Mouse (Mus musculus): ENCODE results near the gene Srarp. TPM values are rescaled to one million over a fixed set of nuclear protein-coding genes. Genes with fewer than 3 reads are reported as not detected.

Srarp gene
- polyA plus RNA-seq, 1 experiment from 2014 or later = not detected

DNA sequence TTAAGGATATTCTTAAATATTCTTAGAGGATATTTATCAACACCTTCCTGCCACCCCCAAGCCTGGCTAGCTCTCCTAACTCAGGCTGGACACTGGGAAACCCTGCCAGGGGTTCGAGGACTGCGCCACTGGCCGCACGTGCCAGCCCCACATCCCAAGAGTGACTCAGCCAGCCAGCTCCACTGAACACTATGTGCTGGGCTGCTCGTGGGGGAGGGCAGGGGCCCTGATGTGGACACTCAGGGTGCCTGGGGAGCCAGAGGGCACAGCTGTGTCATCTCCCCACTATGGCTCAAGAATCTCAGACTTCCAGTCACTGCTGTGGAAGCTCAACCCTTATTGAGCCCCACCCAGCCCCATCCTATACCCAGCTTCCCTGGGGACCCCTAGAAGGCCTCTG, 12.6 kb downstream of the Srarp start:
- H3K4me2 ChIP-seq = no peak overlapping the region
- ATAC-seq (ENCODE audit: borderline replicate concordance, extremely low read depth, low FRiP score, low TSS enrichment) = no peak
- H3K9ac ChIP-seq = no peak overlapping the region
- H3K4me3 ChIP-seq = no peak overlapping the region
- H3K36me3 ChIP-seq = no peaks in the 10 kb centered on the region
- WGBS = 79% methylated on average over 5 of the region's 5 CpGs
- peaks cover 42% of the 10 kb centered on the region for H3K4me1 ChIP-seq
- peaks cover 6% of the 10 kb centered on the region; the same call in 1 of the 2 replicates for H3K27me3 ChIP-seq
- no peak overlapping the region for H3K27ac ChIP-seq
- no peaks in the 10 kb centered on the region for H3K9me3 ChIP-seq

DNA sequence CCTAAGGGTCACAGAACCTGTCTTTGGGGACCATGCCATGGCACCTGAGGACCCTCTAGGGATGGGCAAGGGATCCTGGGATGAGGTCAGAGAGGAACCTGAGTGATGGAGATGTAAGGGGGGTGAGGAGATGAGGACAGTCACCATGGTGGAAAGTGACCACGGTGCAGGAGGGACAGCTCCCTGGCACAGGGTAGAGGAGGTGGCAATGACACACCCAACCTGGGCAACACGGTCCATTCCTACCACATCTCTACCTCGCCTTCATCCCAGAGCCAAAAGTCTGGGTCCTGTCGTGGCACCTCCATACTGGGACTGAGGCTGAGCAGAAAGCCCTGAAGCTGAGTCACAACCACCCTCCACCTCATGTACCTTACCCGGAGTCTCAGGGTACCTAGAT, 13.1 kb downstream of the Srarp start:
- Histone ChIP-seq H3K4me2 (no peak overlapping the region), H3K4me3 (no peak overlapping the region), H3K36me3 (no peaks in the 10 kb centered on the region), H3K4me1 (peaks cover 42% of the 10 kb centered on the region), H3K27ac (no peak overlapping the region), H3K9ac (no peak overlapping the region), H3K27me3 (peaks cover 6% of the 10 kb centered on the region; the same call in 1 of the 2 replicates), H3K9me3 (no peaks in the 10 kb centered on the region)
- 79% methylated on average over 5 of the region's 5 CpGs for WGBS
- no peak for ATAC-seq (ENCODE audit: borderline replicate concordance, extremely low read depth, low FRiP score, low TSS enrichment)

DNA sequence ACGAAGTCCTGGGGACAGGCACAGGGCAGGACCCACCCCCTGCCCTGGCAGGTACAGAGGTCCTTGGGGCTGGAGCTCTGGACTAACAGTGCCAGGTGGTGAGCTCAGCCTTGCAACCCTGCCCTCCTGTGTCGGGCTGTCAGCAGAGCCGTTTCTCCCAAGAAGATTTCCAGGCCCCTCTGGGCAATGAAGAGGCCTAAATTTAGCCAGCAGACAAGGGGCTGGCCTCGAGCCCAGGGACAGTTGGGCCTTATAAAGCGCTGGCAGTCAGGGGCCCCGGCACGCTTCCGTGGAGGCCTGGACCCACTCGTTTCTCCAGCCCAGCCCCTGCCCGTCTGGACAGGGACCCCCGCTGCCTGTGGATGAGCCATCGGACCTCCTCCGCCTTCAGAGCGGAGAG, 14.5 kb downstream of the Srarp start:
- H3K4me1 ChIP-seq = peaks cover 33% of the 10 kb centered on the region
- H3K9me3 ChIP-seq = no peaks in the 10 kb centered on the region
- H3K27me3 ChIP-seq = peaks cover 6% of the 10 kb centered on the region; the same call in 1 of the 2 replicates
- H3K36me3 ChIP-seq = no peaks in the 10 kb centered on the region
- 0 out of 2 replicates have a peak overlapping the region, but pooled peaks have one; percentile 10 for H3K4me3 ChIP-seq
- H3K4me2 ChIP-seq = 0 out of 2 replicates have a peak overlapping the region, but pooled peaks have one; percentile 8
- 51% methylated on average over 14 of the region's 14 CpGs for WGBS
- H3K9ac ChIP-seq = no peak overlapping the region
- ATAC-seq (ENCODE audit: borderline replicate concordance, extremely low read depth, low FRiP score, low TSS enrichment) = peak; percentile 9; the same call in 1 of the 2 replicates
- peak overlapping the region; percentile 54 for H3K27ac ChIP-seq

DNA sequence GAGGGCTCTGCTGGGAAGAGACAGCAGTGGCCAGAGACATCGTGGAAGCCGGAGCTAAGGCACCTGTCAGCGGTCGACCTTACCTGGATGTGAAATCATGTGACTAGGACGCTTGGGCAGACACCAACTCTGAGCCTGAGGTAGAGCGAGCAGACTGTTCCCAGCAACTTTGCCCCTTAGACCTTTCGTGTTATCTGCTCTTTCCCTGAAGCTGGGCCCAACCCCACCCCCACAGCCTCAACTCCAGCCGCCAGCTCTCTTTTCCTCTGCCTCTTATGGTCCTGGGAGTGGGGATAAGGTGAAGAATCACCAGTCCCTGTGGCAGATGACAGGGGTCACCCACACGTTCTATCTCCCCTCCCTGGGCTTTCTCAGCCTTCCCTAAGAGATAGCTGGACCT, 15.0 kb downstream of the Srarp start:
- Histone ChIP-seq H3K4me2 (no peak overlapping the region), H3K27ac (peak overlapping the region; percentile 54), H3K4me1 (peaks cover 28% of the 10 kb centered on the region), H3K4me3 (no peak overlapping the region), H3K9ac (no peak overlapping the region), H3K9me3 (no peaks in the 10 kb centered on the region), H3K36me3 (no peaks in the 10 kb centered on the region), H3K27me3 (peaks cover 6% of the 10 kb centered on the region; the same call in 1 of the 2 replicates)
- whole genome bisulfite sequencing = 27% methylated on average over 9 of the region's 9 CpGs
- no peak for ATAC-seq (ENCODE audit: borderline replicate concordance, extremely low read depth, low FRiP score, low TSS enrichment)

DNA sequence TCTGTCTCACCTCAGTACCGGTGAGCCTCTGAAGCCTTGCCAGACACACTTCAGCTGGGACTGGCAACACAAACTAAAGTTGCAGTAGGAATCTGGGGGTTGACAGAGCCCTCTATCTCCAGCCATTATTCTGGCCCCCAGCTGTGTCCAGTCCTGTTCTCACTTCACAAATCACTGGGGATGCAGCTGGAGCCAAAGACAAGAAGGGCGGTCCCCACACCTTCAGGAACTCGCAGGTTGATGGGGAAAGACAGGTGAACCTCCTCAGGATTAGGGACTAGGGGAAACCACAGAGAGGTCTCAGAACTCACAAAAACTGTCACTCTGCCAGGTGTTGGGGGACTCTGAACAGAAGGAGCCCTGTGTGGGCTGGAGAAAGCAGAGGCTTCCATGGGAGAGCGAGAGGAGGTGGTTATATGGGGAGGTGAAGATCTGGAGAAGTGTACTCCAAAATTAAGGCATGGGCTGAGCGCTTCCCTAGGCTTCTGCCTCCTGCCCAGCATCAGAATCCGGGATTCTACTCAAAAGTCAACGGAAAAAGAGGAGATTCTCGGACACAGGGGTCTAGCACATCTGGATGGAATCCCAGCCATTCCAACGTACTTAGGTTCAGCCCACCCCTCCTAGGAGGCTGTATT, 15.6 kb downstream of the Srarp start, which contains the start of gene Hspb7:
Gene Hspb7 (plus strand): TSS at position 588 of the 638 bp plus-strand sequence.
- Histone ChIP-seq H3K4me1 (peaks cover 22% of the 10 kb centered on the region), H3K4me2 (0 out of 2 replicates have a peak within 1 kb of the TSS, but pooled peaks have one; percentile 8), H3K9ac (no peak within 1 kb of the TSS), H3K36me3 (no peaks in the 10 kb centered on the region), H3K9me3 (no peaks in the 10 kb centered on the region), H3K27ac (peak within 1 kb of the TSS; percentile 54), H3K27me3 (peaks cover 6% of the 10 kb centered on the region; the same call in 1 of the 2 replicates), H3K4me3 (0 out of 2 replicates have a peak within 1 kb of the TSS, but pooled peaks have one; percentile 10)
- WGBS = 30% methylated on average over 9 of the region's 9 CpGs
- ATAC-seq (ENCODE audit: borderline replicate concordance, extremely low read depth, low FRiP score, low TSS enrichment) = no peak

DNA sequence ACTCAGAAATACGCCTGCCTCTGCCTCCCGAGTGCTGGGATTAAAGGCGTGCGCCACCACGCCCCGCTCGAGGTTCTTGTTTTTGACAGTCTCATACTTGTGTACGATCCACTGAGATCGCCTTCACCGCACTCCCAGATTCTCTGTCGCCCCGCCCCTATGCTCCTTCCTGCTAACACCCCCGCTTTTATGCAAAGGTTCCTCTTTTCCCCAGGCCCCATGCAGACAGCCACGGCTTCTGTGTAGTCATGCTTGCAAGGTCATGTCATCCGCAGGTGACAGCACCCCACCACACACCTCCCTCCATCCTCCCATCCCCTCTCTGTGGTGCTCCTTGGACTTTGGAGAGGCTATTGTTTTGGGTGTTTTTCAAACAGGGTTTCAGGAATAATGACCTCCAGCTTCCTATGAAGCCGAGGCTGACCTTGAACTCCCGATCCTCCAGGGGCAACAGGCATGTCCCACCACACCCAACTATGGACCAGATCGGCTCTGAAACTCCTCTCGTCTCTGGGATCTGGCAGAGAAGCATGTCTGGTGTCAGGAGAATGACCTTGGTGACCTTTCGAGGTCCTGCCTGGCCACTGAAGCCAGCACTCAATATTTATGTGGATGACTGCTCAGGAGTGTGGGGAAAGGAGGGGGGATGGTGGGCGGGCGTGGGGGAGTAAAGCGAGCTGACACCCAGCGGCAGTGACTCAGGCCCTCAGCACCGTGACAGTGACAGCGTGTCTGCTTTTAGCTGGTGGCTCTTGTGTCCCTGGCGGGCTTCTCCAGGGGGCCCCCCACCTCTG, 16.3 kb downstream of the Srarp start:
- 51% methylated on average over 27 of the region's 27 CpGs for WGBS
- Histone ChIP-seq H3K27me3 (peaks cover 6% of the 10 kb centered on the region; the same call in 1 of the 2 replicates), H3K9me3 (no peaks in the 10 kb centered on the region), H3K36me3 (no peaks in the 10 kb centered on the region), H3K9ac (no peak overlapping the region), H3K4me1 (peaks cover 22% of the 10 kb centered on the region), H3K27ac (no peak overlapping the region), H3K4me3 (no peak overlapping the region), H3K4me2 (no peak overlapping the region)
- ATAC-seq (ENCODE audit: borderline replicate concordance, extremely low read depth, low FRiP score, low TSS enrichment) = no peak

DNA sequence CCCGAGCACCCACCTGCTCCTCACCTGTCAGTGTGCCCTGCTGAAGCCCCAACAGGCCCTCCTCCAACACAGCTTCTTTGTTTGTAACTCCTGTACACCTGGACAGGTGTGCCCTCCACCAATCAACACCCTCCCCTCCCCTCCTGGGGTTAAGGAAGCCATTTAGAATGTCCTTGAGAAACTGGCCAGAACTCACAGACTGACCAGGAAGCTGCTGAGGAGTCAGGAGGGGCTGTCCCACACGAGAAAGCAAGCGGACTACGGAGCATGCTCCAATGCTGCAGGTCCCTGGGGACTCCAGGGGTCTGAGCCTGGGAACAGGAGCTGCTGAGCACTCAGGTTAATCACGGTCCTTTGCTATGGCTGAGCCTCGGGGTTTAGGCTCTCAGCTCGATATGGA, 20.0 kb downstream of the Srarp start, which contains the start of gene Clcnkb:
Gene Clcnkb (minus strand): TSS at position 91 of the 400 bp plus-strand sequence.
- peaks cover 6% of the 10 kb centered on the region; the same call in 1 of the 2 replicates for H3K27me3 ChIP-seq
- no peak within 1 kb of the TSS for H3K9ac ChIP-seq
- H3K4me3 ChIP-seq = no peak within 1 kb of the TSS
- ATAC-seq (ENCODE audit: borderline replicate concordance, extremely low read depth, low FRiP score, low TSS enrichment) = no peak
- H3K9me3 ChIP-seq = no peaks in the 10 kb centered on the region
- 67% methylated on average over 7 of the region's 7 CpGs for WGBS
- H3K4me2 ChIP-seq = no peak within 1 kb of the TSS
- H3K27ac ChIP-seq = no peak within 1 kb of the TSS
- peaks cover 13% of the 10 kb centered on the region; the same call in 1 of the 2 replicates for H3K4me1 ChIP-seq
- no peaks in the 10 kb centered on the region for H3K36me3 ChIP-seq

DNA sequence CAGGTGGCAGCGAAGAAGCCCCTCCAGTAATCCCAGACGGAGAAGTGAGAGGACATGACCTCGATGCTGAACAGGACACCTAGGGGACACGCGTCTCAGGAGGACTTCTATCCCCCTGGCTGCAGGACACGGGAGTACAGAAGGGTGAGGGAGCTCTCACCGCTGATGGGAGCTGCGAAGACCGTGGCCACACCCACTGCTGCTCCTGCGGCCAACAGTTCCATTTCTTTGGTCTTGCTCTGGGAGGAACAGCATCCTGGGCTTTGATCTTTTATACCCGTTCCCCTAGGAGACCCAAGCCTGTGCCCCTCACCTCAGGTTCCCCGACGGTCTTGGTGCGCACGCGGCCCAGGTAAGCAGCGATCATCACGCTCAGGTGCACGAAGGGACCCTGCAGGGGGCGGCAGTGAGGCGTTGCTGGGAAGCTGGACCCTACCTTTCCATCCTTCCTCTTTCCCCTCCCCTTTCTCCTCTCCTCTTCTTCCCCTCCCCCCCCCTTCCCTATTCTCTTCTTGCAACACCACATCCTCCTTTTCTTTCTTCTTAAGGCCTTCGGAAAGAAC, 24.4 kb downstream of the Srarp start:
- Histone ChIP-seq H3K4me3 (no peak overlapping the region), H3K4me2 (no peak overlapping the region), H3K27ac (no peak overlapping the region), H3K36me3 (no peaks in the 10 kb centered on the region), H3K9me3 (no peaks in the 10 kb centered on the region), H3K9ac (no peak overlapping the region), H3K4me1 (0 out of 2 replicates have a peak, but pooled peaks cover 6% of the 10 kb centered on the region), H3K27me3 (no peaks in the 10 kb centered on the region)
- WGBS = 17% methylated on average over 22 of the region's 22 CpGs
- ATAC-seq (ENCODE audit: borderline replicate concordance, extremely low read depth, low FRiP score, low TSS enrichment) = no peak

DNA sequence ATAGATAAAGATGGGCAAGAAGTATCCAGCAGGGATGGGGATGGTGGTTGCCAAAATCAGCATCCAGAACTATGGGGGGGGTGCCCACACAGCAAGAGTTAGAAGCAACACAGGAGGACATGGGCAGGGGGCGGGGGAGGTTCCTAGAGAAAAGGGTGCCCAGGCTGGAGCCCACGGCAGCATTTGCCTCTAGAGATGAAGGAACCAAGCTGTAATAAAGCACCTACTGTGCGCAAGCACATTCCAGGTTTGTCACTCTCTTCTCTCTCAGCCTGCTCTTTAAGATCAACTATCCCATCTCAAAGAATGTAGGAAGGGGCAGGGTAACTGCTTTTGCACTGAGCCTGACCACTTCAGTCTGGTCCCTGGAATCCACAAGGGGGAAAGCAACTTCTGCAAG, 27.3 kb downstream of the Srarp start:
- H3K4me3 ChIP-seq = no peak overlapping the region
- H3K4me2 ChIP-seq = no peak overlapping the region
- H3K27ac ChIP-seq = no peak overlapping the region
- no peaks in the 10 kb centered on the region for H3K9me3 ChIP-seq
- peaks cover 10% of the 10 kb centered on the region; the same call in 1 of the 2 replicates for H3K4me1 ChIP-seq
- 84% methylated on average over 3 of the region's 3 CpGs for WGBS
- no peak overlapping the region for H3K9ac ChIP-seq
- H3K36me3 ChIP-seq = no peaks in the 10 kb centered on the region
- ATAC-seq (ENCODE audit: borderline replicate concordance, extremely low read depth, low FRiP score, low TSS enrichment) = no peak
- no peaks in the 10 kb centered on the region for H3K27me3 ChIP-seq

DNA sequence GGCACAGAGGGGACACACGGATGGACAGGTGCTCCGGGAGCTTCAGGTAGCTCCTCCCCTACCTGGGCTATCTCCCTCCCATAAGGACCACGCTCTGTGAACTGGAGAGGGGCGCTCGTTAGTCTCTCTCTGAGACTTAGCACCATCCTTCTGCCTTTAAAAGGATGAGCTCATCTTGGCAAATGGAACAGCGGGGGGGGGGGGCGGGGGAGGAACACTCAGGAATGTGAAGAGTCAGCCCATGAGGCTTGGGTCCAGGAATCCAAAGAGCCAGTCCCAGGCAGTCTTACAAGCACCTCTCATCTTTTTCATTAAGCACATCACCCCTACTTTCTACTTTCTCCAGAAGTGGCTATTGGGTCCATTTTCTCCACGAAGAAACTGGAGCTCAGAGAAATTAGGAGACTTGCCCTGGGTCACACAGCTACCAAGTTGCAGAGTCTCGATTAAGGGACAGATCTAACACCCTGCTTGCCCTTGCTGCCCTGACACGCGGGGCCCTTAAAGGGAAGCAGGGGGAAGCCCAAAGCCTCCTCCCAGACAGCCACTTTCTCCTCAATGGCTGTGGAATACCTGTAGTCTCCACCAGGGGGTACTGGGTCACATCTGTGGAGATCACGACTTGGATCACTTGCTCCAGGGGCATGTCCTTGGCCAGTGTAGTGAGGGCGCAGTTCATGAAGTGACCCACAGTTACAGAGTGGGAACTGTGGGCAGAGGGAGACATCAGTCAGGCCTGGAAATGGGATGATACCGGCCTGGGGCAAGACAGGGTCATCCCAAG, 29.2 kb downstream of the Srarp start:
- Histone ChIP-seq H3K27ac (no peak overlapping the region), H3K9me3 (no peaks in the 10 kb centered on the region), H3K4me2 (no peak overlapping the region), H3K27me3 (no peaks in the 10 kb centered on the region), H3K9ac (no peak overlapping the region), H3K4me3 (no peak overlapping the region), H3K36me3 (no peaks in the 10 kb centered on the region), H3K4me1 (peaks cover 10% of the 10 kb centered on the region; the same call in 1 of the 2 replicates)
- 33% methylated on average over 13 of the region's 14 CpGs for WGBS
- no peak for ATAC-seq (ENCODE audit: borderline replicate concordance, extremely low read depth, low FRiP score, low TSS enrichment)

DNA sequence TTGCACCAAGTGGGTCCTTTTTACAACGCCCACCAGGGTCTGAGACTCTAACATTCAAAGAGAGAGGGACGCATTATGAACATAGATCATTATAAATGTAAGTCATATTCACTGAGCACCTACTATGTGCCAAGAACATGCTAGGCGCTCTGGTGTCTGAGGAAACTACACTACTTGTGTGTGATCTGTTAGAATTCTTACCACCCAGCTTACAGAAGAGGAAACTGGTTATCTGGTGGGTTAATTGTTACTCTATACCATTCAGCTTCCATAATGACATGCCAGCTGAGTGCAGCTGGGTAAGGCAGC, 30.6 kb downstream of the Srarp start:
- Histone ChIP-seq H3K36me3 (no peaks in the 10 kb centered on the region), H3K27me3 (no peaks in the 10 kb centered on the region), H3K4me2 (no peak overlapping the region), H3K4me3 (no peak overlapping the region), H3K4me1 (peaks cover 10% of the 10 kb centered on the region; the same call in 1 of the 2 replicates), H3K27ac (no peak overlapping the region), H3K9me3 (no peaks in the 10 kb centered on the region), H3K9ac (no peak overlapping the region)
- ATAC-seq (ENCODE audit: borderline replicate concordance, extremely low read depth, low FRiP score, low TSS enrichment) = no peak
- 76% methylated on average over 3 of the region's 3 CpGs for WGBS
